Mouse (Mus musculus): ENCODE results near the gene Pou2f2.

Gene Pou2f2

DNA sequence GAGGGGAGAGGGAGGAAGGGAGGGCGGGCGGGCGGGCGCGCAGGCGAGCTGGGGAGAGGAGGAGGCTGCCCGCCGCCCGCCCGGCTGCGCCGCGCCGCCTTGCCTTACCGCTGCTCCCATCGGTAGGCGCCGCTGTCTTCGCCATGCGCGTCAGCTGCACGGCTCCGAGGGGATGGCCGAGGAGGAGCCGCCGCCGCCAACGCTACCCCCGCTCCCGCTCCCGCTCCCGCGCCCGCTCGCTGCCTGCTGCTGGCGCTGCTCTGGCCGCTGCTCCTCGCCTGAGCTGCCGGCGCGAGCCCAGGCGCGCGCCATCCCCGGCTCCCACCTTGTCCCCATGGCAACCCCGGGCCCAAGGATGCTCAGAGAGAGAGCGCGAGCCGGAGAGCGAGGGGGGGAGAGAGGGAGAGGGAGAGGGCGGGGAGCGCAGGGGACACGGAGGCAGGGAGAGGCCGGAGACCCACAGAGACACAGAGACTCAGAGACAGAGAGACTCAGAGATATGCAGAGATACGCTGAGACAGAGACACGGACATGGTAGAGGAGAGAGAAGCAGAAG is at the start of gene Pou2f2:
Gene Pou2f2, minus strand, starts transcription at position 121 of the 556 bp plus-strand sequence.
- TF ChIP-seq GATA4 (IDR thresholded peaks at IDR 0.05; ENCODE audit: insufficient replicate concordance, low read length): no peak

DNA sequence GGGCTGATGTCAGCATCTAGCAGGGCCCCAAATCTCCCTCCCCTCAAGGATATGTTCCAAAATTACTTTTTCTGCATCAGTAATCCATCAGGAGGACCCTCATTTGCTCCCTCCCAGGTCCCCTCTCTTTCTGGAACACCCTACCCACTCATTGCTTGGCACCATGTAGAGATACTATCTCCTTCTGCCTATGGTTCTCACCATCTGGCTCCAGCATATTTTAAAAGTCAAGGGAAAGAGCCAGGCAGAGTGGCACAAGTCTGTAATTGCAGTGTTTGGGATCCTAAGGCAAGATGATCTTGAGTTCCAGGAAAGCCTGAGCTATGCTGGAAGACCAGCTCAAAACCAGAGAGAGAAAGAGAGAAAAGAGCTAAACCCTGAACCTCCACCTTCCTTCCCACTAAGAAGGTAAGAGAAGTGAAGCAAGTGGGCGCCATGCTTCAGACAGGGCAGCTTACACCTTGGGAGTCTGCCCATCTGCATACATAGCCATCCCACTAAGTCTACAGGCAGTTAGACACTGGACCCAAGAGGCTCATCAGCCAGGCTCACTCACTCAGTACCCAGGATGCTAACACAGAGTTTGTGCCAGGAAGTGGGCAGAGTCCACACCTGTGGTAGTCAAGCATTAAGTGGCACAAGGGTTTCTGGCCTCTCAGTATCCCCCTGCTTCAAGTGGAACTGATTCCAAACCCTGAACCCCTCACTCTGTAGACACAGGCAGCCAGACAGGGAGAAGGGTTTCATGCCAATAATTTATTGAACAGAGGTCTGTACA is 48.2 kb upstream of the Pou2f2 start:
- no peak for TF ChIP-seq GATA4 (IDR thresholded peaks at IDR 0.05; ENCODE audit: insufficient replicate concordance, low read length)

DNA sequence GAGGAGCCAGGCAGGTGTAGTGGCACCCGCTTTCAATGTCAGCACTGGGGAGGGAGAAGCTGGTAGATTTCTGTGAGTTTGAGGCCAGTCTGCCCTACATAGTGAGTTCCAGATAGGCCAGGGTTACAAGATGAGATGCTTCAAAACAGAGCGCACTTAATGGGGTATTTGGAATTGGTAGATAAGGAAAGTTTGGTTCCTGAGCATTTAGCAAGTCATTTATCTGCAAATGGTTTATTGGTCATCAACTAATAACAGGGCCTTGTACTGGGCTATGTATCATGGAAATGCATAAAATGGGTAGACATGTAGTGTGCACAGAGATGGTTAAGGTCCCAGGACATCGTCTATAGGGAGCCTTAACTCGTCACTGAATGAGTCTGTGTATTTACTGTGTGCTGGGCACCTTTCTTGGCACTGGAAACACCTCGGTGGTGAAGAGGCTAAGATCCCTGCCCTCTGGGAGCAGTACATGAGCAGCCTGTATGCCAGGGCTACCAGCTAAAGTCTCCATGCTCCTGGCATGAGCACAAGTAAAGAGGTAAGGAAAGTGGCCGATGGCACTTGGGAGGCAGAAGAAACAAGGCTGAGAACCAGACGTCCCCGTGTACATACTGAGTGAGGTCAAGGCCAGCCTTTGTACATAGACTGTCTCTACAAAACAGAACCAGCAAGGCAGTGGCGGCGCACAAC is 42.9 kb upstream of the Pou2f2 start:
- TF ChIP-seq GATA4 (IDR thresholded peaks at IDR 0.05; ENCODE audit: insufficient replicate concordance, low read length): no peak

DNA sequence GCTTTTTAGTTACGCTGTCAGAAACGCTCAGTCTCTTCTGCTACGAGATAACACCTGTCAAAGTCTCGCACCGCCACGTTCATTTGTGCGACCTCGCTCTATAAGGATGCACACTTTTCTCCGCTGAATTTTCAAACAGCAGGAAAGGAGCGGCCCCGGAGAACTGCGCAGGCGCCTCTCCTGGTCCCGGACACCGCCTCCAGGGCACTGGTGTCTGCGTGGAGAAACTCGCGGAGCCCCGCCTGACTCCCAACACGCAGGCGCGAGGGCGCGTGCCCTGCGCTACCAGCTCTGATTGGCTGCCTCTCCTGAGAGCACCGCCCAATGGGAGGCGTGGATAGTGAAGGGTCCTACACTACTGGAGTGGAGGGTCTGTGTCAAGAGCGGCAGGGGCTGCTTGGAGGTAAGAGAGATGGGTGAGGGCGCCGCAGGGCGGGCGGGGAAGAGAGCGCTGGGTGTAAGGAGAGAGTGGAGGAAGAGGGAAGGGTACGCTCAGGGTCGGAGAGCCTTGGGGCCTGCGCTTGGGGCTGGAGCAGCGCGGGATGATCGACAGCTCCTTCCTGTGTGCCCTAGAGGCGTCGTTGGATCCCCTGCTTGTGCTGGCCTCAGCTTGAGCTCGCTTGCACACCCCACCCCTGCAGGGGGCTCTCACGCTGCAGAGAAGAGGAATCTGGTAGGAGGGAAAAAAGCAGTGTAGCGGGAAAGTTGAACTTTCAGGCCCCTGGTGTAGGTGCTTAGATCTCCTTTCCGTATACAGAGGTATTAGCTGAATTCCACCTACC is 41.8 kb upstream of the Pou2f2 start, which contains the start of gene Zfp526:
Gene Zfp526, plus strand, starts transcription at position 324 of the 782 bp plus-strand sequence.
- no peak for TF ChIP-seq GATA4 (IDR thresholded peaks at IDR 0.05; ENCODE audit: insufficient replicate concordance, low read length)

DNA sequence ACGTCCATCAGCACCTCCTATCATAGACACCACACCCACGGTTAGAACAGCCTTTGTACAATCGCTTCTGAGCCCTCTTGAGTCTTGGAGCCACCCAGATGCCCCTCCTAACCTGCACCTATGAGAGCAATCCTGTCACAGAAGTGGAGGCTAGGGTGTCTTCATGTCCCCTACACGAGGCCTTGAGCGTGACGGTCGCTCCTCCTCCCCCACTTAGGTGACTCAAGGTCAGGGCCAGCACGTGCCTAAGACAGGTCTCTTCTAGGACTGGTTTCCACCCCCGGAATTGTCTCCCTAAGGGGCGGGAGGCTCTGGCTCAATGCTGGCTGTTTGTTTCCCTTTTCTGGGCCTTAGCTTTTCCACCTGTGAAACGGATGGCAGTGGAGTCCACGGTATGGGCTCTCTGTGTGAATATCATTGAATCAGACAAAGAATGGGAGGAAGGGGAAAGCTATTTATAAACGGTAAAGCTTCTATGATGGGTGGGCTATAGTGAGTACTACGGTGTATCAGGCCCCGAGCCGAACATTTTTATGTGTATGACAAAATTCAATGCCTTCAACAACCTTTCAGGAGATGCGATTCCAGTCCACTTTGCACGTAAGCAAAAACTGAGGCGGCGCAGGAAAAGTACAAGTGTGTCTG is 41.1 kb upstream of the Pou2f2 start, which contains the start of gene Dedd2:
Gene Dedd2, minus strand, starts transcription at position 159 of the 645 bp plus-strand sequence.
- TF ChIP-seq GATA4 (IDR thresholded peaks at IDR 0.05; ENCODE audit: insufficient replicate concordance, low read length): no peak

DNA sequence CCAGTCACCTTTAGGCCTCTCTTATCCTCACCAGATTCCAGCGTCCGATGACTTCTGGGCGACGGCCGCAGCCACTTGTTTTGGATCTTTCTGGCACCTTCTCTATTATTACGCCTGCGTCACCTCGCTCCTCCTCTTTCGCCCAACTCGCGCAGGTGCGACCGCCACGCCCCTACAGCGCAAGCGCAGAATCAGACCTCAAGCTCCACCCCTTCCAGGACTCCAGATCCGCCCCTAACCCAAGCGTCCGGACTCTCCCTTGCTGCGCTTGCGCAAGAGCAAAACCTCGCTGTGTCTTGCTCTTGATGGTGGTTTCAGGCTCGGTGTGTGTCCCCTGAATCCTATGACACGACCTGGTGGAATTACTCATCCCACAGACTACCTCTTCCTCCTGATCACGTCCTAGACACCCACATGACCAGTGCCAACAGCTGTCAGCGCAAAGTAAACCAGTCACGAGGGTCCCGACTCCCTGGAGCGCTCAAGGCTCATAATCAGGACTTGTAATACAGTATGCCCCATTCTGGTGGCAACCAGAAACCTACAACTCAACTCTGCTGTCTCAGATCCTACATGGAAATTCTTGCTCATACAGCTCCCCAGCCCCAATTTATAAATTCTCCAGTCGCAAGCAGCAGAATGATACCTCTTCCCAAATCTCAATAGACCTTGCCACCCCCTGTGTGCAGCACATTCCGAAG is 40.4 kb upstream of the Pou2f2 start:
- TF ChIP-seq GATA4 (IDR thresholded peaks at IDR 0.05; ENCODE audit: insufficient replicate concordance, low read length): peak; percentile 23; the same call in 1 of the 2 replicates

DNA sequence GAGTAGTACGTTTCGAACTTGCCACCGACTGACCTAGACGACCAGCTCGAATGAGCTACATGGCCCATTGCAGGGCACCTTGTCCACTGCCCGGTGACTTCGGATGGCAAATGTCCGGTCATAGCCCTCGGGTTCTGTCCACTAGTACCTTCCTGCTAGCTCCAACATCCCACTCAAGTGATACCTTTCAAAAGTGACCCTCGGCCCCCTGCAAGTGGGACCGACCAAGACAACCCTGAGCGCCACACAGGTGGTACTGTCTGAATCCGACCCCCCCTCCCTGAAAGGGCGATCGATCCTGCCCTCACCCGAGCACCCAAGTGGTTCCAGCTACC is 39.9 kb upstream of the Pou2f2 start:
- TF ChIP-seq GATA4 (IDR thresholded peaks at IDR 0.05; ENCODE audit: insufficient replicate concordance, low read length): no peak

DNA sequence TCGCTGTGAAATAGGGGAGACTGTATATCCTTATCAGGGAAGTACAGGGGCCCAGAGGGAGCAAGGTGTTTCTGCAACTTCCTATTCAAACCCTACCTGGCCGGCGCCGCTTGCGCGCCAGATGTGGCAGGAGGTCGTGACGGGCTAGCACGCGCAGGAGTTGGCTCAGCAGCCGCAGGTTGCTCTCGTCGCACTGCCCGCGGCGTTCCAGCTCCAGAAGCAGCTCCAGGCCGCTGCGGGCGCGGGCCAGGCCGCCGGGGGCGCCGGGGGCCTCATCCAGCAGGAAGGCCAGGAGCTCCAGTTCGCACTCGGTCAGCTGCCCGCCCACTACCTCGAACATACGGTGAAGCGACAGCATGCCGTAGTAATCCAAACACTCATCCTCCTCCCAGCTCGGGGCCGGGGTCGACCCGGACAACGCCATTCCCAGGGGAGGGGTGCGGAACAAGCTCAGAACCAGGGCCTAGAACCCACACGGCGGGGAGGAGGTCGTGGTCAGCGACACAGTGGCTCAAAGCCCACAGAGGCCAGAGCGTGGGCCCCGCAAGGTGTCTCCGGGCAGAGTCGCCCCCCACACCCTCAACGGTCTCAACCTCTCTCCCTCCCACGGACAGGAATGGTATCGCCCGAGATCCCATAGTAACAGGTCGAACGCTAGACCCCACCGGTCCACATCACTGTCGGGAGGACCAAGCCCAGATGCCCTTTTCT is 39.3 kb upstream of the Pou2f2 start:
- TF ChIP-seq GATA4 (IDR thresholded peaks at IDR 0.05; ENCODE audit: insufficient replicate concordance, low read length): no peak

DNA sequence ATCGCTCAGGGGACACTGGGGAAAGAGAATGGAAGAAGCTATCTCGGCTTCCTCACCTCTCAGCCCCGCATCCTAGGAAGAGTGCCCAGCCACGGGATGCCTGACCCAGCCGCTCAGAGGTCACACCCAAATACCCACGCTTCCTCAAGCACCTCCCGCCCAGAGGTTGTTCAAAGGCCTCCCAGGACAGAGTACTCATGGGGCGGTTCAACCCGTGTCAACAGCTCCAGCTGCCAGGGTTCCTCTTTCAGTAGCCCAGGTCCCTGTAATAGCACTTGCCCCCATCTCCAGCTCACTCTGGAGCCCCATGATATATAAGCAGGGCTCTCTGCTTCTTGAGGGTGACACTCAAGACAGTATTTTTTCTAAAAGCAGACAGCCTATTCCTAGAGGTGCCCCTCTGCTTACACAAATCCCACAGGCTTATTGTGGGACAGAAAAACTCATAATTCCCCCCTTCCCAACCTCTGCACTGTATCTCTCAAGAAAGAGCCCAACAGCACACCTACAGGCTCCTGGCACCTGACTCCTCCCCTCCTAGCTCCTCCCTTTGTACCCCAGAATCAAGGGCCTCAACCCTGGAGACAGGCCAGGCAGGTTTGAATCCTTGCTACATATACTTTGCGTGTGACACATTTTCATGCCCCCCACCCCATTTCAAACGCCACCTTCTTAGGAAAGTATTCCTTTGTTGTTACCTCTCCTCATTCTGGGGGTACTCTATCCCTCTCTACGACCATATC is 38.3 kb upstream of the Pou2f2 start:
- no peak for TF ChIP-seq GATA4 (IDR thresholded peaks at IDR 0.05; ENCODE audit: insufficient replicate concordance, low read length)

DNA sequence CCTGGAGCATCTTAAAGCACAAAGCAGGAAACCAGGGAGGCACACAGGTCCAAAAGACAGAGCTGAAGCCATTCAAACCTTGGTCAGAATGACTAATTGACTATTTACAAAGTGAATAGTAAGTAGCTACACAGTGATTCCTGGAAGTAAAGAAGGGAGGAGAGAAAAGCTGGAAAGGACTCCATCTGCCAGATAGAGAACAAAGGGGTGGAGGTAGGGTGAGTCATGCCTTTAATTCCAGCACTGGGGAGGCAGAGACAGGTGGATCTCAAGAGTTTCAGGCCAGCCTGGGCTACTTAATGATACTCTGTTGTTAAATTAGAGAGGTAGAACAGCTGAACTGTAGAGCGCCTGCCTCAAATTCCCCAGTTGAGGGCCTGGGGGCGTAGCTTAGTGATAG is 34.6 kb upstream of the Pou2f2 start:
- TF ChIP-seq GATA4 (IDR thresholded peaks at IDR 0.05; ENCODE audit: insufficient replicate concordance, low read length): no peak

DNA sequence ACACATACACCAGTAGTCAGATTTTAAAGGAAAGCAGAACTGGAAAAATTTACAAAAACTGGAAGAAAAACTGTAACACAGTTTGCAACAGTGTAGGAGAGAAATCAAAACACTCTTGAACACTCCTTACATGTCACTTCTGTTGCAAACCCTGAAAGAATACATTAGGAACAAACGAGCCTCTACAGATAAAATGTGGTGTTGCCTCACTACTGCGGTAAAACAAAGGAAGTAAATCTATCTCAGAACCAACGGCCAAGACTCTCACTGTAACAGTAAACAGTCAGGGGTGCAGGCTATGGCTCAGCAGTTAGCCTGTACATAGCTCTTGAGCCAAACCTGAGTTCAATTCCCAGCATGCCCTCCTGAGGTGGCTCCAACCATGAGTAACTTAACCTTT is 33.6 kb upstream of the Pou2f2 start:
- TF ChIP-seq GATA4 (IDR thresholded peaks at IDR 0.05; ENCODE audit: insufficient replicate concordance, low read length): no peak

DNA sequence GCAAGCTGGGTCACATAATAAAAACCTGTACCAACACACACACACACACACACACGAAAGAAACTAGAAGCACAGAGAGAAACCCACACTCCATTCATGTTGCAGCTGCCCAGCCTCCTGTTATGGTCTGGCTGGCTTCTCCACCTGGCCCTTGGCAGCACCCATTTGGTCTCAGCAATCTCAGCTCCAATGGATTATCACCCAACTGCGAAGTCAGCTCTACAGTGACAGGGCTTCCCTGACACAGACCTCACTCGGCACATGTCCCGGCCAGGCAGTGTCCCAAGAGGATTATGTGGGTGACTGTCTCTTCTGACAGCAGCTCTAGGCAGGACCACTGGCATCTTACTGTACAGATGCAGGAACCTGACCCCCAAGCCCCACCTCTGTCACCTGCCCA is 31.0 kb upstream of the Pou2f2 start:
- TF ChIP-seq GATA4 (IDR thresholded peaks at IDR 0.05; ENCODE audit: insufficient replicate concordance, low read length): no peak

DNA sequence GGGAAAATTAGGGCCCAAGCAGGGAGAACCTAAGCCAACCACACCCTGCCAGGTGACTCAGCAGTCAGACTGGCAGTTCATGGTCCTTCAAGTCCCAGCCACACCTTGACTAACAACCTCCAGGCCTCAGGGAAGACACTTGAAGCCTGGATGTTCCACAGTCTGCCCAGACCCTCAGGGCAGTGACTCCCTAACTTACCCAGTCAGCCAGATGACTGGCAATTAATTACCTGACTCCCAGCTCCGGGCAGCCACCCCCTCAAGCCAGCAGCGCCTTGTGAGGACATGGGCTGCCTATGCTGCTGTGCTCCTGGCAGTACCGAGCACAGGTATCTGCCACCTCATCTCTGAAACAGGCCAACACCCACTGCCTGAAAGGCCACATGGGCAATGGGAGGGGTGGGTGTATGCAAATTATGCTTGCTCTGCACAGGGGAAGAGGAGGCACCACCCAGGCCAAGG is 29.7 kb upstream of the Pou2f2 start:
- TF ChIP-seq GATA4 (IDR thresholded peaks at IDR 0.05; ENCODE audit: insufficient replicate concordance, low read length): no peak

Data from liver, adult (tissue).